In genomic region chr12:76556745-76557389, GRCm38 (mm10) we compare ENCODE assay signal across 10 mouse cellular contexts. TPM values are rescaled to one million over a fixed set of nuclear protein-coding genes. Genes with fewer than 3 reads are reported as not detected.
DNase-seq lines count a peak whose midpoint lies in the region; ATAC-seq lines count a peak whose summit lies in the region.
"Had no signal": no experiment of that assay in that cellular context is flagged by ENCODE, and none has a peak within 500 bp of the region (broad histone marks: within the 10 kb centered on the region; RNA-seq: fewer than 3 reads in every experiment).

No protein-coding gene starts in this region.

- no peaks in the 10 kb centered on the region for H3K9me3 ChIP-seq in heart, embryonic 16.5 days (replicated peaks; ENCODE audit: control insufficient read depth, low read length)
- no peaks in the 10 kb centered on the region for H3K9me3 ChIP-seq in neural tube, embryonic 13.5 days
- no peaks in the 10 kb centered on the region for H3K9me3 ChIP-seq in limb, embryonic 12.5 days
- H3K9me3 ChIP-seq: embryonic facial prominence, embryonic 13.5 days had no signal

- no peak overlapping the region for H3K4me3 ChIP-seq in heart, embryonic 16.5 days (ENCODE audit: low read length)
- H3K4me3 ChIP-seq in neural tube, embryonic 13.5 days = no peak overlapping the region
- no peak overlapping the region for H3K4me3 ChIP-seq in limb, embryonic 12.5 days (replicated peaks)
- H3K4me3 ChIP-seq: embryonic facial prominence, embryonic 13.5 days had no signal

- peaks cover 47% of the 10 kb centered on the region for H3K4me1 ChIP-seq in heart, embryonic 16.5 days (ENCODE audit: control insufficient read depth, insufficient read depth, low read length)
- peaks cover 23% of the 10 kb centered on the region for H3K4me1 ChIP-seq in neural tube, embryonic 13.5 days (replicated peaks)
- peaks cover 34% of the 10 kb centered on the region for H3K4me1 ChIP-seq in limb, embryonic 12.5 days (replicated peaks)

- H3K36me3 ChIP-seq in heart, embryonic 16.5 days (ENCODE audit: control insufficient read depth, insufficient read depth) = peaks cover 12% of the 10 kb centered on the region
- H3K36me3 ChIP-seq in neural tube, embryonic 13.5 days = no peaks in the 10 kb centered on the region
- H3K36me3 ChIP-seq in limb, embryonic 12.5 days = peaks cover 15% of the 10 kb centered on the region

- no peaks in the 10 kb centered on the region for H3K27me3 ChIP-seq in heart, embryonic 16.5 days (ENCODE audit: control insufficient read depth, insufficient read depth, low read length)
- no peaks in the 10 kb centered on the region for H3K27me3 ChIP-seq in neural tube, embryonic 13.5 days
- H3K27me3 ChIP-seq in limb, embryonic 12.5 days = no peaks in the 10 kb centered on the region
- H3K27me3 ChIP-seq: embryonic facial prominence, embryonic 13.5 days had no signal

- no peak overlapping the region for H3K27ac ChIP-seq in heart, embryonic 16.5 days (ENCODE audit: low read length)
- no peak overlapping the region for H3K27ac ChIP-seq in neural tube, embryonic 13.5 days (replicated peaks)
- H3K27ac ChIP-seq in limb, embryonic 12.5 days = no peak overlapping the region
- H3K27ac ChIP-seq: embryonic facial prominence, embryonic 13.5 days had no signal

- H3K9ac ChIP-seq in heart, embryonic 16.5 days (ENCODE audit: low read length) = no peak overlapping the region
- no peak overlapping the region for H3K9ac ChIP-seq in neural tube, embryonic 13.5 days
- no peak overlapping the region for H3K9ac ChIP-seq in limb, embryonic 12.5 days (replicated peaks)
- H3K9ac ChIP-seq: embryonic facial prominence, embryonic 13.5 days had no signal

- peak; percentile 19; the same call in 1 of the 2 replicates for ATAC-seq in heart, embryonic 16.5 days (replicated peaks; ENCODE audit: extremely low read depth, insufficient read depth, low FRiP score)
- peak; percentile 15; the same call in 1 of the 2 replicates for ATAC-seq in neural tube, embryonic 13.5 days (ENCODE audit: low read depth)
- ATAC-seq in limb, embryonic 12.5 days (ENCODE audit: insufficient number of reproducible peaks, insufficient read depth, low FRiP score, low TSS enrichment, low read depth) = peak; percentile 14; the same call in 1 of the 2 replicates

- H3K4me2 ChIP-seq in heart, embryonic 16.5 days (ENCODE audit: low read depth, low read length) = no peak overlapping the region
- no peak overlapping the region for H3K4me2 ChIP-seq in neural tube, embryonic 13.5 days
- H3K4me2 ChIP-seq in limb, embryonic 12.5 days = no peak overlapping the region
- H3K4me2 ChIP-seq: embryonic facial prominence, embryonic 13.5 days had no signal

- 29% methylated on average over 6 of the region's 6 CpGs for WGBS in heart, embryonic 16.5 days
- 30% methylated on average over 6 of the region's 6 CpGs for WGBS in neural tube, embryonic 13.5 days
- 13% methylated on average over 6 of the region's 6 CpGs for WGBS in limb, embryonic 12.5 days

- DNase-seq in heart, postnatal 4 days = no peak
- DNase-seq in neural tube, embryonic 10.5 days (ENCODE audit: extremely low spot score, low spot score) = no peak
- no peak for DNase-seq in frontal cortex, postnatal 36 days (ENCODE audit: low spot score in 2 of 2)
- no peak for DNase-seq in embryo, embryonic 9.5 days (ENCODE audit: extremely low spot score)
- DNase-seq: lung, postnatal 10 days; spleen, adult 18-20 months had no signal

RNA-seq across cellular contexts. Expression of gene Plekhg3, which starts 26.2 kb away (rescaled TPM):
- 6.8 and 9.5 TPM in 2 replicates for polyA plus RNA-seq in heart, embryonic 16.5 days (2015; fragmentation: Nextera tagmentation; extraction: Ambion mirVana)
- 10 to 100 TPM; 29.5 TPM for total RNA-seq in heart, postnatal 4 days (2021)
- polyA plus RNA-seq in neural tube, embryonic 13.5 days (2015; fragmentation: Nextera tagmentation; extraction: Ambion mirVana) = 1.7 and 2.8 TPM in 2 replicates
- 6.2 and 7.4 TPM in 2 replicates for polyA plus RNA-seq in limb, embryonic 12.5 days (2016; fragmentation: Nextera tagmentation; extraction: Ambion mirVana)
